Mouse (Mus musculus) ES-Bruce4 (cell line): ENCODE measurements around the gene Bptf. TPM values are rescaled to one million over a fixed set of nuclear protein-coding genes. Genes with fewer than 3 reads are reported as not detected.
"Not testable (repeated sequence)": the region's sequence is repeated elsewhere in the genome, so short reads cannot be mapped to it uniquely, and the experiment has no call there.

Experiments
- H3K27ac ChIP-seq: 2 replicates; pipeline ENCODE4 v1.5.1; 2012; ENCODE audit warnings: low read length, inconsistent platforms; ENCODE audit not compliant: insufficient read depth
- H3K27me3 ChIP-seq: 2 replicates; pipeline ENCODE4 v1.6.1; 2012; ENCODE audit warnings: mild to moderate bottlenecking, low read length, inconsistent platforms; ENCODE audit not compliant: control insufficient read depth, poor library complexity, insufficient read depth, severe bottlenecking
- H3K36me3 ChIP-seq: 2 replicates; pipeline ENCODE4 v1.6.1; 2012; ENCODE audit warnings: inconsistent platforms, mild to moderate bottlenecking, low read length, moderate library complexity; ENCODE audit not compliant: control insufficient read depth, poor library complexity, insufficient read depth, severe bottlenecking
- H3K4me1 ChIP-seq: one replicate; pipeline ENCODE4 v1.8.1; 2011; ENCODE audit warnings: low read length; ENCODE audit not compliant: control insufficient read depth, insufficient read depth
- H3K4me3 ChIP-seq: 2 replicates; pipeline ENCODE4 v1.5.1; 2011; ENCODE audit warnings: low read depth, mild to moderate bottlenecking, low read length
- H3K9ac ChIP-seq: 2 replicates; pipeline ENCODE4 v1.6.1; 2012; ENCODE audit warnings: low read depth, mild to moderate bottlenecking, inconsistent platforms; ENCODE audit not compliant: poor library complexity, severe bottlenecking
- H3K9me3 ChIP-seq: replicated peaks from 2 replicates; pipeline ENCODE4 v1.6.1; 2012; ENCODE audit warnings: mild to moderate bottlenecking, low read length, inconsistent platforms; ENCODE audit not compliant: control insufficient read depth, poor library complexity, insufficient read depth, severe bottlenecking
- CTCF ChIP-seq: IDR thresholded peaks from one replicate; pipeline ENCODE4 v1.8.1; 2011; ENCODE audit warnings: low read depth, low read length
- EP300 ChIP-seq: IDR thresholded peaks from 2 replicates; pipeline ENCODE4 v1.6.1; 2011; ENCODE audit warnings: low read depth, low read length; ENCODE audit not compliant: insufficient read depth
- POLR2A ChIP-seq: IDR thresholded peaks from one replicate; pipeline ENCODE4 v1.8.1; 2011; ENCODE audit warnings: low read length; ENCODE audit not compliant: insufficient read depth
- polyA plus RNA-seq: library from polyadenylated mRNA; stranded (reverse); fragments of >200 nt; gene quantifications from 2 replicates; pipeline ENCODE4 v1.2.4, GENCODE M21; 2011; ENCODE audit warnings: low read depth; ENCODE audit not compliant: missing spikeins, insufficient read depth, insufficient read length

The Bptf gene
- polyA plus RNA-seq, 1 experiment = 101 TPM

- H3K9ac ChIP-seq = no peak overlapping the region
- H3K27me3 ChIP-seq = no peaks in the 10 kb centered on the region
- H3K9me3 ChIP-seq = peaks cover 4% of the 10 kb centered on the region; the same call in 1 of the 2 replicates
- H3K36me3 ChIP-seq = no peaks in the 10 kb centered on the region
- H3K4me3 ChIP-seq = no peak overlapping the region
- H3K27ac ChIP-seq = peak overlapping the region; percentile 89
- H3K4me1 ChIP-seq = no peaks in the 10 kb centered on the region
- no peak for TF ChIP-seq CTCF
- TF ChIP-seq EP300 = no peak
- no peak for TF ChIP-seq POLR2A
These were observed 5.7 kb upstream of the Bptf start for GRCm38 (mm10) chr11:107137593-107137992.

- not testable (repeated sequence) for H3K9ac ChIP-seq, H3K36me3 ChIP-seq
- peak overlapping the region; percentile 52 for H3K27ac ChIP-seq
These were observed 4.5 kb upstream of the Bptf start for GRCm38 (mm10) chr11:107136458-107136857.

GRCm38 (mm10) chr11:107135741-107136140 lies 3.8 kb upstream of the Bptf start:
- TF ChIP-seq POLR2A (no peak), EP300 (0 out of 2 replicates have a peak, but pooled peaks have one; percentile 43)
- H3K4me1 ChIP-seq = no peaks in the 10 kb centered on the region
- H3K9me3 ChIP-seq = peaks cover 4% of the 10 kb centered on the region; the same call in 1 of the 2 replicates
- no peaks in the 10 kb centered on the region for H3K27me3 ChIP-seq
- peak overlapping the region; percentile 52 for H3K27ac ChIP-seq
- no peak overlapping the region for H3K9ac ChIP-seq
- no peaks in the 10 kb centered on the region for H3K36me3 ChIP-seq
- H3K4me3 ChIP-seq = no peak overlapping the region

More at GRCm38 (mm10) chr11:107136458-107136857, 4.5 kb upstream of the Bptf start:
- H3K27me3 ChIP-seq, H3K4me1 ChIP-seq, H3K4me3 ChIP-seq, H3K9me3 ChIP-seq: not testable (repeated sequence)

- peak overlapping the region; percentile 100 for H3K9ac ChIP-seq
- no peak for TF ChIP-seq CTCF
- TF ChIP-seq EP300 = no peak
- no peak for TF ChIP-seq POLR2A
- H3K4me3 ChIP-seq = peak overlapping the region; percentile 74
- H3K9me3 ChIP-seq = 0 out of 2 replicates have a peak, but pooled peaks cover under 1% of the 10 kb centered on the region
- H3K27ac ChIP-seq = peak overlapping the region; percentile 73
- no peaks in the 10 kb centered on the region for H3K27me3 ChIP-seq
- H3K36me3 ChIP-seq = no peaks in the 10 kb centered on the region
- no peaks in the 10 kb centered on the region for H3K4me1 ChIP-seq
These were observed 499 bp upstream of the Bptf start for GRCm38 (mm10) chr11:107132426-107132825.

- peak overlapping the region; percentile 100 for H3K4me3 ChIP-seq
- H3K9me3 ChIP-seq = no peaks in the 10 kb centered on the region
- H3K4me1 ChIP-seq = no peaks in the 10 kb centered on the region
- no peak for TF ChIP-seq EP300
- no peak for TF ChIP-seq CTCF
- TF ChIP-seq POLR2A = no peak
- no peaks in the 10 kb centered on the region for H3K36me3 ChIP-seq
- peak overlapping the region; percentile 100 for H3K9ac ChIP-seq
- peak overlapping the region; percentile 94 for H3K27ac ChIP-seq
- H3K27me3 ChIP-seq = no peaks in the 10 kb centered on the region
These were observed 813 bp downstream of the Bptf start for GRCm38 (mm10) chr11:107130879-107131748.

- peak overlapping the region; percentile 94; the same call in 1 of the 2 replicates for H3K27ac ChIP-seq
- H3K36me3 ChIP-seq = 0 out of 2 replicates have a peak, but pooled peaks cover 2% of the 10 kb centered on the region
- TF ChIP-seq EP300 (no peak), CTCF (no peak), POLR2A (no peak)
- peak overlapping the region; percentile 71 for H3K4me3 ChIP-seq
- H3K27me3 ChIP-seq = no peaks in the 10 kb centered on the region
- H3K9ac ChIP-seq = peak overlapping the region; percentile 100
- no peaks in the 10 kb centered on the region for H3K9me3 ChIP-seq
- no peaks in the 10 kb centered on the region for H3K4me1 ChIP-seq
These were observed 1.6 kb downstream of the Bptf start for GRCm38 (mm10) chr11:107130221-107130788.
